Mouse (Mus musculus) liver, embryonic 14.5 days (tissue): Measurements from ENCODE around the gene Zbtb16. TPM values are rescaled to one million over a fixed set of nuclear protein-coding genes. Genes with fewer than 3 reads are reported as not detected.

Experiments used
- ATAC-seq: fragments of 200-750 bp; cut with Nextera tagmentation; 2 replicates; pipeline ENCODE4 v1.8.0; 2017; ENCODE audit warnings: moderate number of reproducible peaks, mild to moderate bottlenecking, moderate library complexity; ENCODE audit not compliant: insufficient read depth
- DNase-seq, 3 experiments: peaks; one replicate each; pipeline ENCODE4 v3.0.0-alpha.2; 2012 to 2013; ENCODE audit warnings: low read depth in 3 of 3, low spot score in 3 of 3
- H3K27ac ChIP-seq: fragments of 300-500 bp; sonication (generic); 2 replicates; pipeline ENCODE4 v1.5.1; 2014; ENCODE audit warnings: moderate library complexity, mild to moderate bottlenecking, control low read depth, inconsistent platforms
- H3K27me3 ChIP-seq: fragments of 300-500 bp; sonication (generic); 2 replicates; pipeline ENCODE4 v1.6.1; 2014; ENCODE audit warnings: mild to moderate bottlenecking, low read length, moderate library complexity; ENCODE audit not compliant: control insufficient read depth, insufficient read depth
- H3K36me3 ChIP-seq: fragments of 300-500 bp; sonication (generic); replicated peaks from 2 replicates; pipeline ENCODE4 v1.6.1; 2014; ENCODE audit warnings: low read depth; ENCODE audit not compliant: control insufficient read depth, insufficient read depth
- H3K4me1 ChIP-seq, 2 experiments: fragments of 200-500 bp in 1 of 2; fragments of 300-500 bp in 1 of 2; sonication (generic) in 1 of 2; replicated peaks; 2 replicates each; pipeline ENCODE4 v1.6.1; 2012 to 2014; ENCODE audit warnings: antibody characterized with exemption in 1 of 2, inconsistent platforms in 1 of 2, low read length in 1 of 2; ENCODE audit not compliant: control insufficient read depth in 2 of 2, insufficient read depth in 2 of 2
- H3K4me2 ChIP-seq: fragments of 300-500 bp; sonication (generic); 2 replicates; pipeline ENCODE4 v1.6.1; 2014; ENCODE audit warnings: low read depth, mild to moderate bottlenecking, control low read depth, moderate library complexity
- H3K4me3 ChIP-seq, 2 experiments: fragments of 200-500 bp in 1 of 2; fragments of 300-500 bp in 1 of 2; sonication (generic) in 1 of 2; 2 replicates each; pipeline ENCODE4 v1.5.1; 2012 to 2014; ENCODE audit warnings: low read depth in 2 of 2, low read length in 2 of 2, mild to moderate bottlenecking in 2 of 2, control low read depth in 1 of 2, inconsistent platforms in 1 of 2, moderate library complexity in 1 of 2; ENCODE audit not compliant: insufficient read depth in 1 of 2
- H3K9ac ChIP-seq: fragments of 300-500 bp; sonication (generic); replicated peaks from 2 replicates; pipeline ENCODE4 v1.6.1; 2014; ENCODE audit warnings: mild to moderate bottlenecking, control low read depth, moderate library complexity
- H3K9me3 ChIP-seq: fragments of 300-500 bp; sonication (generic); 2 replicates; pipeline ENCODE4 v1.6.1; 2016; ENCODE audit warnings: low read length, mixed read lengths; ENCODE audit not compliant: control insufficient read depth
- CTCF ChIP-seq: IDR thresholded peaks from 2 replicates; pipeline ENCODE4 v1.5.1; 2016; ENCODE audit warnings: antibody characterized with exemption, low read depth, control low read depth
- EP300 ChIP-seq: IDR thresholded peaks from 2 replicates; pipeline ENCODE4 v1.6.1; 2016; ENCODE audit warnings: antibody characterized with exemption, low read depth
- whole genome bisulfite sequencing: fragments of 180-500 bp; shearing (Covaris S2); extraction: QIAGEN DNeasy Blood & Tissue Kit; methylation state at CpG from one replicate; pipeline ENCODE4 v1.1.7; 2014; ENCODE audit not compliant: insufficient replicate concordance; 5-methylcytosine and 5-hydroxymethylcytosine counted together
- polyA plus RNA-seq, 2 experiments: library from polyadenylated mRNA; depleted of rRNA in 1 of 2; stranded (reverse) in 1 of 2; unstranded in 1 of 2; fragments of >200 nt; fragmentation: Nextera tagmentation in 1 of 2; extraction: Ambion mirVana in 1 of 2; gene quantifications; 2 replicates each; pipeline versions ENCODE4 v1.2.1 to v1.2.3; 2012 to 2014

Zbtb16 gene
- polyA plus RNA-seq, 2 experiments = 0.26 to 0.30 TPM

DNA sequence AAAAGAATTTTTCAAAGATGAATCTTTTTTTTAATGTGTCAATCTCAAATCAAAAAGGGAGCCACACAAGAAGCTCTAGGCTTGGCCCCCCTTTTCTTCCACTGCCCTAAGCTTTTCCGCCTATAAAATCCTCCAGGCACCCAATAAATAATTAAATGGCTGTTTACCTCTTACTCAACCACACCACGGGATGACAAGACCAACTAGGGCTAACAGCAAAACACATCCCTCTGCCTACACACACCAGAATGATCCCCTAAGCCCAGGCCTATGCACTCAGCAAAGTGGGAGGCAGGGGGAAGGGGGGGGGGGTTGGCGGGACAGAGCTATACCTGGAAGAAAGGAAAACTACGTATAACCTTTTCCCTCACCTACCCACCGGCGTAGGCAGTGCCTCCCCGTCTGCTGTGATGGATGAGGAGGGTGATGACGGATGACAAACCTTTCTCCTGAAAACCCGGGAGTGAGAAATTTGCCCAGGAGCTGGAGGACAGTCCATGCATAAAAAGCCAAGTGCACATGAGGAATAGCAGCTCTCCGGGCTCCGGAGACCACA, 39.7 kb downstream of the Zbtb16 start:
- WGBS = 70% methylated on average over 11 of the region's 11 CpGs
- ATAC-seq (no peak), DNase-seq (no peak)
- H3K9ac ChIP-seq = no peak overlapping the region
- no peak overlapping the region for H3K4me3 ChIP-seq
- no peaks in the 10 kb centered on the region for H3K9me3 ChIP-seq
- H3K4me2 ChIP-seq = no peak overlapping the region
- H3K27ac ChIP-seq = no peak overlapping the region
- TF ChIP-seq EP300 (no peak), CTCF (no peak)
- H3K27me3 ChIP-seq = no peaks in the 10 kb centered on the region
- H3K4me1 ChIP-seq = peaks cover 4 to 32% of the 10 kb centered on the region in 2 experiments
- H3K36me3 ChIP-seq = no peaks in the 10 kb centered on the region

DNA sequence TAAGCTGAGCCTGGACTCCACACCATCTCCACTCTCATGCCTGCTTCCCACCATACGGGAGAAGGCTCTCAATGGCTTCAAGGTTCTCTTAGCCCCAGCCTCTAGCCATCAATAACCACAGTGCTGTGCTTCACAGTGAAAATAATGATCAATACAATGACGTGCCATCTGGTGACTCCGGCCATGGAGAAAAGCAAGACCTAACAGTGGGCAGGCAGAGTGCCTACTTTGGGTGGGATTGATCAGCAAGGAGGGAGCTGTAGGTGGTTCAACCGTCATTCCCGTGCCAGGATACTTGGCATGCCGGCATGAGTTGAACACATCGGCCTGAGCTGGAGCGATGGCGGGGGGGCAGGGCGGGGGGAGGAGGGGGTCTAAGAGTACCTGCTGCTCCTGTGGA, 40.3 kb downstream of the Zbtb16 start:
- Histone ChIP-seq H3K4me2 (no peak overlapping the region), H3K4me3 (no peak overlapping the region), H3K9me3 (no peaks in the 10 kb centered on the region), H3K4me1 (peaks cover 4 to 30% of the 10 kb centered on the region in 2 experiments), H3K36me3 (no peaks in the 10 kb centered on the region), H3K27me3 (no peaks in the 10 kb centered on the region), H3K27ac (no peak overlapping the region), H3K9ac (no peak overlapping the region)
- DNase-seq (no peak), ATAC-seq (no peak)
- TF ChIP-seq EP300 = no peak
- TF ChIP-seq CTCF = no peak
- WGBS = 61% methylated on average over 10 of the region's 10 CpGs

DNA sequence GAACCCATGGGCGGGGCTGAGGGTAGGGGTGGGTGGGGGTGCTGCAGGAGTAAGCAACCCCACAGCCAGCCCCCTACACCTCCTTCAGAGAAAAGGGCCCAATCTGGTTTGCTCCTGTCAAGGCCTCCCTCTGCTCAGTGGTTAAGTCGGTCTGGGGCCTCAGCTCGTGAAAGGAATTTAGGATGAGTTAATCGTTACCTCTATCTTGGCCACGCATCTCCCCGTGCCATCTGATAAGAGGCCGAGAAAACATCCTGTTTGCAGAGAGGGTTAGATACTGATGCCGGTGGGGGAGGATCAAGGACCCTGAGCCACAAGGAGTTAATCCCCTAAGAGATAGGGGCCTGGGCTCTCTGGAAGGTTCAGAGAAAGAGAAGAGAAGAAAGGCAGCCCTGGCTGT, 40.9 kb downstream of the Zbtb16 start:
- no peak for ATAC-seq
- H3K4me3 ChIP-seq = no peak overlapping the region
- WGBS = 5% methylated on average over 8 of the region's 8 CpGs
- no peak for DNase-seq
- no peak overlapping the region for H3K4me2 ChIP-seq
- peaks cover 4 to 27% of the 10 kb centered on the region in 2 experiments for H3K4me1 ChIP-seq
- H3K27ac ChIP-seq = no peak overlapping the region
- no peak overlapping the region for H3K9ac ChIP-seq
- H3K27me3 ChIP-seq = no peaks in the 10 kb centered on the region
- no peaks in the 10 kb centered on the region for H3K36me3 ChIP-seq
- TF ChIP-seq EP300 = no peak
- no peak for TF ChIP-seq CTCF
- no peaks in the 10 kb centered on the region for H3K9me3 ChIP-seq

DNA sequence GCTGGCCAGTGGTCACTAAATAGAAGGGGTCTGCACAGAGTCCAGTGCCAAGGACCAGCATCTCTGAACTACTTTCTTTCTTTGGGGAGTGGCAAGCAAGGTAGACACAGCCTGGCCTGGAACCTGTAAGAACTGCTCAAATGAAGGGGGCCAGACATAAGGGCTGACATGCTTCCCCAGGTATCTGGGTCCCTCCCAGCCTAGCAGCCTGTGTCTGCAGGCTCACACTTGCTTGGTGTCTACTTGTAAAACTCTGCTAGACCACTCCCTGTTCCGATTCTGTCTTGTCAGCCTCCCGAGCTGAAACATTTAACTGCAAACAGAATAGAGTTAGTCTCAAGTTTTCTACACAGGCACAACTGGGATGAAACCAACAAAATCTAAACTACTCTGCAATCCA, 41.6 kb downstream of the Zbtb16 start:
- H3K4me2 ChIP-seq = no peak overlapping the region
- no peaks in the 10 kb centered on the region for H3K9me3 ChIP-seq
- no peak overlapping the region for H3K4me3 ChIP-seq
- no peak overlapping the region for H3K9ac ChIP-seq
- 28% methylated on average over 2 of the region's 2 CpGs for WGBS
- no peak for DNase-seq
- no peak overlapping the region for H3K27ac ChIP-seq
- ATAC-seq = no peak
- no peak for TF ChIP-seq CTCF
- no peak for TF ChIP-seq EP300
- peaks cover 4 to 27% of the 10 kb centered on the region in 2 experiments for H3K4me1 ChIP-seq
- no peaks in the 10 kb centered on the region for H3K27me3 ChIP-seq
- no peaks in the 10 kb centered on the region for H3K36me3 ChIP-seq

GRCm38 (mm10) chr9:48793638-48794188, 42.3 kb downstream of the Zbtb16 start:
- ATAC-seq (no peak), DNase-seq (no peak)
- H3K4me2 ChIP-seq = no peak overlapping the region
- WGBS = 38% methylated on average over 4 of the region's 4 CpGs
- no peaks in the 10 kb centered on the region for H3K36me3 ChIP-seq
- no peak for TF ChIP-seq EP300
- no peak for TF ChIP-seq CTCF
- H3K9ac ChIP-seq = no peak overlapping the region
- no peaks in the 10 kb centered on the region for H3K9me3 ChIP-seq
- peaks cover 4 to 27% of the 10 kb centered on the region in 2 experiments for H3K4me1 ChIP-seq
- no peak overlapping the region for H3K27ac ChIP-seq
- no peaks in the 10 kb centered on the region for H3K27me3 ChIP-seq
- no peak overlapping the region for H3K4me3 ChIP-seq
